Mouse (Mus musculus): ENCODE results near the gene Cdyl. TPM values are rescaled to one million over a fixed set of nuclear protein-coding genes. Genes with fewer than 3 reads are reported as not detected.

Gene Cdyl
- 1.0 and 3.8 TPM in 2 replicates for polyA plus RNA-seq (2012; rRNA removed)

DNA sequence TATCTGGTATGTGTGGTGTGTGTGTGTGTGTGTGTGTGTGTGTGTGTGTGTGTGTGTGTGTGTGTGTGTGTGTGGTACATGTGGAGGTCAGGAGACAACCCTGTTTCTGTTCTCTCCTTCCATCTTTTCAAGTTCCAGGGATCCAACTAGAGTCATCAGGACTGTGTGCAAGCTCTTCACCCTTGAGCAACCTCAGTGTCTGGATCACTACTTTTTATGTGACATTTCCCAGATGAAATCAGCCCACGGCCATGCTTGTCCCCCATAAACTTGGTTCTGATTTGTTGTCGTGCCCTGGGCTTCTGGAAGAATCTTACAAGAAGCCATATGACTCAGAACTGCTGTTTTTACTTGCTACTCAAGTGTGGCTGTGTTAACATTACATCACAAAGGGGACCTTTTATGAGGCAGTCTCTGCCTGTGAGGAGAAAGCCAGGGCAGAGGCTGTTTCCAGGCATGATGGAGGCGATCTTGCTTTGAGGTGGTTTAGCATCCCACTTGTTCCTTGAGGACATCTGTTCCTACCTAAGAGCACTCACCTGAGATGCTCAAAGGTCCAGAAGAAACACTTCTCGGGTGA is at the start of gene Cdyl:
TSS of gene Cdyl (plus strand) at position 428 of the 580 bp plus-strand sequence.
- Histone ChIP-seq H3K36me3 (ENCODE audit: control insufficient read depth, insufficient read depth, low read length) (no peaks in the 10 kb centered on the region), H3K4me1 (ENCODE audit: control insufficient read depth, insufficient read depth, insufficient read length, low read length) (no peaks in the 10 kb centered on the region), H3K4me3 (ENCODE audit: low read depth, low read length) (no peak within 1 kb of the TSS), H3K27ac (ENCODE audit: insufficient read depth, low read depth, low read length) (no peak within 1 kb of the TSS), H3K27me3 (ENCODE audit: control insufficient read depth, insufficient read depth, low read length) (no peaks in the 10 kb centered on the region)
- 68% methylated on average over 4 of the region's 4 CpGs for WGBS
- TF ChIP-seq POLR2A (IDR thresholded peaks at IDR 0.05; ENCODE audit: low read depth, low read length) = no peak

DNA sequence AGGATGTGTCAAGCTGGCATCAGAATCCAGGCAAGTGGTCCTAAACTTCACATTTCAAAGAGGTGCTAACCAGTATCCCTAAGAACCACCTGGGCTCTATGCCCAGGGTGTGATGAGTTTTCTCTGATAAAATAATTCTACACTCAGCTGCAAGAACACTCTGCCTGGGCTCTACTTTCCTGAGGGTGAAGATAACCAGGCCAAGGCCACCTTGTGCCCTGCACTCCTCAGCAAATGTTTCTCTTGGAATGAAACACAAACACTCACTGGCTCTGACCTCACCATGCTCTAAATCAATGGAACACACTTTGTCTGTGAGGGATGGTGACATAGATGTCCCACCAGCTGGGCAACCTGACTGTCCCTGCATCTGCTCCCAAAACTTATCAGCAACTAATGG is 48.9 kb upstream of the Cdyl start:
- no peak overlapping the region for H3K27ac ChIP-seq (ENCODE audit: insufficient read depth, low read depth, low read length)
- no peak overlapping the region for H3K4me3 ChIP-seq (ENCODE audit: low read depth, low read length)
- H3K36me3 ChIP-seq (ENCODE audit: control insufficient read depth, insufficient read depth, low read length) = no peaks in the 10 kb centered on the region
- TF ChIP-seq POLR2A (IDR thresholded peaks at IDR 0.05; ENCODE audit: low read depth, low read length) (no peak), CTCF (IDR thresholded peaks at IDR 0.05; ENCODE audit: extremely low read depth, insufficient read length, insufficient replicate concordance, low read depth, low read length) (no peak)
- no peaks in the 10 kb centered on the region for H3K4me1 ChIP-seq (ENCODE audit: control insufficient read depth, insufficient read depth, insufficient read length, low read length)
- no peaks in the 10 kb centered on the region for H3K27me3 ChIP-seq (ENCODE audit: control insufficient read depth, insufficient read depth, low read length)

DNA sequence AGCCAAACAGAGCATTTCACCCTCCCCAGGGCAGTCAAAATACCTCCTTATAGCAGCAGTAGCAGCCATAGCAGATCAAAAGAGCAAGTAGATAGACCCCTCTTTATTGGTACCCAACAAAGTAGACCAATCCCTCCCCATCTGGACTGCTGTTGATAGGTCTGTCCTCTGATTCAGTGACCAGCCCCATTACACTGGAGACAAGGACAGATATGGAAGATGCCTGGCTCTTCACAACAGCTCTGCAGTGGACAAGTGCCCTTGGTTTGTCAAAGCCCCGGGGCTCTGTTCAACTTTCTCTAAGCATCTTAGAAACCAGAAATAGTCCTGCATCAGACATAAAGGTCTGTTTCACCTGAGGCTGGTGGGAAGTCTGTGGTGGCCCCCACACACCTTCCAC is 47.1 kb upstream of the Cdyl start:
- no peak overlapping the region for H3K4me3 ChIP-seq (ENCODE audit: low read depth, low read length)
- TF ChIP-seq CTCF (IDR thresholded peaks at IDR 0.05; ENCODE audit: extremely low read depth, insufficient read length, insufficient replicate concordance, low read depth, low read length) = no peak
- TF ChIP-seq POLR2A (IDR thresholded peaks at IDR 0.05; ENCODE audit: low read depth, low read length) = no peak
- H3K27me3 ChIP-seq (ENCODE audit: control insufficient read depth, insufficient read depth, low read length) = no peaks in the 10 kb centered on the region
- H3K36me3 ChIP-seq (ENCODE audit: control insufficient read depth, insufficient read depth, low read length) = no peaks in the 10 kb centered on the region
- 95% methylated on average over 1 of the region's 1 CpGs for WGBS
- H3K27ac ChIP-seq (ENCODE audit: insufficient read depth, low read depth, low read length) = no peak overlapping the region
- no peaks in the 10 kb centered on the region for H3K4me1 ChIP-seq (ENCODE audit: control insufficient read depth, insufficient read depth, insufficient read length, low read length)

DNA sequence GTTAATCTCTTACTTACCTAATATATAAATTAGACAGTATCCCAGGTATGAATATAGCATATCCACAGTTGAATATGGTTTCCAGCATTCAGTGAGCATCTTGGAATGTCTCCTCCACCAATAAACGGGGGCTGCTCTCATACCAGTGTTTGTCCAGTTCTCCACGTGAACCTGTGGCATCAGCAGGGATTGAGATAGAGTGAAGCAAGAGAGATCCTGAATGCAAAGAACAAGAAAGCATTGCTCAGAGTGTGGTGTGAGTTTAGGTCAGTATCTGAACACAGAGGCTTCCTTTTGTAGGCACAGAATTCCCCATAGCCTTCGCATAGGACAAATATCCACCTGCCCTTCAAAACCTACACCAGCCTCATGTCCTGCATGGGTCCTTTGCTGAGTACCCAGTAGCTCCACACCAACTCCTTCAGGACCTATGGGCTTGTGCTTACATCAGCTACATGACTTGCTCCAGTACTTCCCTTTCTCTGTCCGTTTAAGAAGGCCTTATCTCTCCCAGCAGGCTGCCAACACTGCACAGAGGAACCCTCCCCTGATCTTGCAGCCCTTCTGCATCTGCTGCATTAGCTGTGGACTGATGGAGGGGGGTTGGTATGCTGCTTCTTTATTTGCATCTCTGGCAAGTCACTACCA is 44.7 kb upstream of the Cdyl start:
- no peak for TF ChIP-seq POLR2A (IDR thresholded peaks at IDR 0.05; ENCODE audit: low read depth, low read length)
- TF ChIP-seq CTCF (IDR thresholded peaks at IDR 0.05; ENCODE audit: extremely low read depth, insufficient read length, insufficient replicate concordance, low read depth, low read length) = no peak
- H3K27me3 ChIP-seq (ENCODE audit: control insufficient read depth, insufficient read depth, low read length) = no peaks in the 10 kb centered on the region
- no peaks in the 10 kb centered on the region for H3K4me1 ChIP-seq (ENCODE audit: control insufficient read depth, insufficient read depth, insufficient read length, low read length)
- no peak overlapping the region for H3K4me3 ChIP-seq (ENCODE audit: low read depth, low read length)
- whole genome bisulfite sequencing = 63% methylated on average over 4 of the region's 4 CpGs
- H3K36me3 ChIP-seq (ENCODE audit: control insufficient read depth, insufficient read depth, low read length) = no peaks in the 10 kb centered on the region
- H3K27ac ChIP-seq (ENCODE audit: insufficient read depth, low read depth, low read length) = no peak overlapping the region

DNA sequence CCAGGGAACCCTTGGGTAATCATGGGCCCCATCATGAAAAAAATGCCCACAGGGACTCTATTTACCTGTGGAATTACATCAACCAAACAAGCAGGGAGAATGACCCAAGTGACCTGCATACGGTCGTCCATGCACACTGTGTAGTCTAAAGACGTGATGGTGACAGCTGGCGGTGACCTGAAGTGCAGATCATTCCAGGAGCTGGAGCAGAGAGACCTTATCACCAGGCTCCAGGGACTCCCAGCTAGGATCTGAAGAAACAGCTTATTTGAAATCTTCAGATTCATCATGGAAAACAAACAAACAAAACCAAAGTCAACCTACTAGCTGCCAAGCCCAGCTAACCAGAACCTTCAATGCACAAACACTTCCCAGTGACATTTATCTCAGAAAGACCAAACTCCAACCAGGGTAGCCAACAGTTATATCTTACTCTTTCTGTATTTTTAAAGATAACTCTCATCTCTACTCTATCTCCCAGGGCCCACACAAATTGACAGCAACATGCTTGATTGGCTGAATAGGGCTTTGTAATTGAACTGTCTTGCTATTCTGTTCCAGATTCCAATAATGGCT is 43.0 kb upstream of the Cdyl start:
- WGBS = 73% methylated on average over 4 of the region's 4 CpGs
- TF ChIP-seq CTCF (IDR thresholded peaks at IDR 0.05; ENCODE audit: extremely low read depth, insufficient read length, insufficient replicate concordance, low read depth, low read length) (no peak), POLR2A (IDR thresholded peaks at IDR 0.05; ENCODE audit: low read depth, low read length) (no peak)
- Histone ChIP-seq H3K4me3 (ENCODE audit: low read depth, low read length) (no peak overlapping the region), H3K36me3 (ENCODE audit: control insufficient read depth, insufficient read depth, low read length) (no peaks in the 10 kb centered on the region), H3K27ac (ENCODE audit: insufficient read depth, low read depth, low read length) (no peak overlapping the region), H3K27me3 (ENCODE audit: control insufficient read depth, insufficient read depth, low read length) (no peaks in the 10 kb centered on the region), H3K4me1 (ENCODE audit: control insufficient read depth, insufficient read depth, insufficient read length, low read length) (no peaks in the 10 kb centered on the region)

DNA sequence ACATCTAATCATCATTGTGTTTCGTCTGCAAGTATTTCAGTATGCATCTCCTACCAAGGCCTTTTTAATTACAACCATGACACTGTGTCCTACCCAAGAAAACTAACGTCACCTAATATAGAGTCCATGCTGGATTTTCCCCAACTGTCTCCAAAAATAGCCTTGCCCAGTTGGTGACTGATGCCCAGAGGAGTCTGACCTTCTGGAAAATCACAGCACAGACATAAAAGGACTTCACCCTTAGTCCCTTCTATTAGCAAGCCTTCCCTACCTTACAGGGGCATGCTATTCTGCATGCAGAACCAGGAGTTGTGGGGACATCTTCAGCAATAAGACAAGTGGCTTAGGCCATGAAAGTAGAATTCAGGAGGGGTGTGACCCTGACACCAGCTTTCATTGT is 40.3 kb upstream of the Cdyl start:
- TF ChIP-seq POLR2A (IDR thresholded peaks at IDR 0.05; ENCODE audit: low read depth, low read length) = no peak
- no peak for TF ChIP-seq CTCF (IDR thresholded peaks at IDR 0.05; ENCODE audit: extremely low read depth, insufficient read length, insufficient replicate concordance, low read depth, low read length)
- H3K36me3 ChIP-seq (ENCODE audit: control insufficient read depth, insufficient read depth, low read length) = no peaks in the 10 kb centered on the region
- H3K4me1 ChIP-seq (ENCODE audit: control insufficient read depth, insufficient read depth, insufficient read length, low read length) = no peaks in the 10 kb centered on the region
- H3K4me3 ChIP-seq (ENCODE audit: low read depth, low read length) = no peak overlapping the region
- no peaks in the 10 kb centered on the region for H3K27me3 ChIP-seq (ENCODE audit: control insufficient read depth, insufficient read depth, low read length)
- 84% methylated on average over 2 of the region's 2 CpGs for WGBS
- H3K27ac ChIP-seq (ENCODE audit: insufficient read depth, low read depth, low read length) = no peak overlapping the region

DNA sequence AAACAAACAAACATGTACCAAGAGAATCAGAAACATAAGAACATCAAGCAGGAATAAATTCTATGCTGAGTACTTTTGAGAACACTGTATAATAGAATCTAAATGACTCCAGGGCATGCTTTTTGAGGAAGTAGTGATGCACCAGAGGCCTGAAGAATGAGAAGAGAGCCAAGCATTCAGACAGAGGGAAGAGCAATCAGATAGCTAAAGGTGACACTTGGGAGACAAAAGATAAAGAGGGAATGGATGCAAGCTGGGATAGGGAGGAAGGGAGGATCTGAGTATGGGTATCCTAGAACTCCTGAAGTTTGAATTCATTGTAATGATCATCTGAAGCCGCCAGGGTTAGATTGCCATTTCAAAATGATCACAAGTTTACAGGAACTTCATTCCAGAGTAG is 38.9 kb upstream of the Cdyl start:
- no peaks in the 10 kb centered on the region for H3K36me3 ChIP-seq (ENCODE audit: control insufficient read depth, insufficient read depth, low read length)
- no peaks in the 10 kb centered on the region for H3K27me3 ChIP-seq (ENCODE audit: control insufficient read depth, insufficient read depth, low read length)
- H3K4me3 ChIP-seq (ENCODE audit: low read depth, low read length) = no peak overlapping the region
- no peak overlapping the region for H3K27ac ChIP-seq (ENCODE audit: insufficient read depth, low read depth, low read length)
- H3K4me1 ChIP-seq (ENCODE audit: control insufficient read depth, insufficient read depth, insufficient read length, low read length) = peaks cover 3% of the 10 kb centered on the region; the same call in 1 of the 2 replicates
- 71% methylated on average over 1 of the region's 1 CpGs for WGBS
- TF ChIP-seq POLR2A (IDR thresholded peaks at IDR 0.05; ENCODE audit: low read depth, low read length) = no peak
- no peak for TF ChIP-seq CTCF (IDR thresholded peaks at IDR 0.05; ENCODE audit: extremely low read depth, insufficient read length, insufficient replicate concordance, low read depth, low read length)
